Mouse (Mus musculus): ENCODE results near the gene Shbg. TPM values are rescaled to one million over a fixed set of nuclear protein-coding genes. Genes with fewer than 3 reads are reported as not detected.
A peak's percentile ranks its signal among the peaks of the same experiment; 100 is the strongest.

The Shbg gene
- polyA plus RNA-seq, 1 experiment from 2014 or later: 1.5 TPM

DNA sequence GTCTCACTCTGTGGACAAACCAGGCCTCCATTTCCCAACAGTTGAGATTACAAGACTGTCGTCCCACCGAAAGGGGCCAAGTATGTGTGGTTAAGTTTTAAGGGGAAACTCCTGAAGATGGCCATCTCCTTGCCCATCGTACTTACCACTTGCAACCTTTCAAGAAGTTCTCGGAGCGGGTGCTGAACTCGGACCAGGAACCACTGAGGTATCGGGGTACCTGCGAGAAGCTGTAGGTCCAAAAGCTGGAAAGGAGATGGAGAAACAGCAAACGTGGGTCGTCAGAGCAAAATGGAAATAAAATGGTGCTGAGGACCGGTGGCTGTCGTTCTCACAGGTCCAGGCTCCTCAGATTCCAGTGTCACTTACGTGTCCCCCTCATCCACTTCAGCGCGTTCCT is 39.4 kb downstream of the Shbg start:
- H3K9me3 ChIP-seq (replicated peaks; ENCODE audit: control insufficient read depth, low read length): no peaks in the 10 kb centered on the region
- peak overlapping the region; percentile 60 for H3K4me3 ChIP-seq (ENCODE audit: low read depth, low read length)
- peaks cover 33% of the 10 kb centered on the region for H3K4me1 ChIP-seq (ENCODE audit: control insufficient read depth, insufficient read depth, low read length)
- H3K27me3 ChIP-seq (ENCODE audit: control insufficient read depth, insufficient read depth, low read length): no peaks in the 10 kb centered on the region
- H3K4me2 ChIP-seq: peak overlapping the region; percentile 89
- H3K9ac ChIP-seq (ENCODE audit: low read depth, low read length): peak overlapping the region; percentile 76
- ATAC-seq (replicated peaks; ENCODE audit: insufficient number of reproducible peaks, low FRiP score, low TSS enrichment): no peak
- 0 out of 2 replicates have a peak, but pooled peaks cover 2% of the 10 kb centered on the region for H3K36me3 ChIP-seq (ENCODE audit: control insufficient read depth, insufficient read depth, low read length)
- H3K27ac ChIP-seq (ENCODE audit: low read depth, low read length): no peak overlapping the region; the same call in 1 of the 2 replicates
- WGBS (ENCODE audit: insufficient replicate concordance): 11% methylated on average over 15 of the region's 15 CpGs

DNA sequence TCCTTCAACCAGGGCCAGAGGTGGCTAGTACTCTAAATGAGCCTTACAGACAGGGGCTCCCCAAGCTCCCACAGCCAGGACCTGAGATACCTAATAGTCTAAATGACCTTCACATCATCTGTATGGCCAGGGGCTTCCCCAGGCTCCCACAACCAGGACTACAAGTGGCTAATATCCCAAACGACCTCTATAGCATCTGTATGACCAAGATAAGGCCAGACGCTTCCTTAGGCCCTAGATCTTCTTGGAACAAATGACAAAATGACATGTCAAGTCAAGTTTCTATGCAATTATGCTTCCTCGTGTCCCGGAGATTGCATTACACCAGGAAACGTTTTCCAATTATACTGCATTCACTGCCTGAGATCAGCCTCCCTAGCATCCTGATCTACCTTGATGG is 41.4 kb downstream of the Shbg start:
- Histone ChIP-seq H3K4me1 (ENCODE audit: control insufficient read depth, insufficient read depth, low read length) (peaks cover 25% of the 10 kb centered on the region), H3K4me2 (no peak overlapping the region), H3K36me3 (ENCODE audit: control insufficient read depth, insufficient read depth, low read length) (peaks cover 2% of the 10 kb centered on the region; the same call in 1 of the 2 replicates), H3K27me3 (ENCODE audit: control insufficient read depth, insufficient read depth, low read length) (no peaks in the 10 kb centered on the region), H3K27ac (ENCODE audit: low read depth, low read length) (no peak overlapping the region), H3K9ac (ENCODE audit: low read depth, low read length) (0 out of 2 replicates have a peak overlapping the region, but pooled peaks have one; percentile 8), H3K9me3 (replicated peaks; ENCODE audit: control insufficient read depth, low read length) (no peaks in the 10 kb centered on the region), H3K4me3 (ENCODE audit: low read depth, low read length) (no peak overlapping the region)
- ATAC-seq (replicated peaks; ENCODE audit: insufficient number of reproducible peaks, low FRiP score, low TSS enrichment): no peak
- 52% methylated on average over 5 of the region's 5 CpGs for WGBS (ENCODE audit: insufficient replicate concordance)

DNA sequence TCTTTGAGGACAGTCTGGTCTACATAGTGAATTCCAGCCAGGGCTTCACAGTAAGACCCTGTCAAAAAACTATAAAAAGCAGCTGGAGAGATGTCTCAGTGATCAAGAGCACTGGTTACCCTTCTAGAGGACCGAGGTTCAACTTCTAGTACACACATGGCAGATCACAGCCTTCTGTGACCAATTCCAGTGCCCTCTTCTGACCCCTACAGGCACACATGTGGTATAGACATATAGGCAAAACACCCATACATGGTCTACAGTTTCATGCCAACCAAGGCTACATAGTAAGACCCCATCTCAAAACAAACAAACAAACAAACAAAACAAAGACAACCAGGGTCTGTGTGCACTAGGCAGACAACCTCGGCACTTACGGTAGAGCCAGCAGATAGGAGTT is 42.5 kb downstream of the Shbg start:
- 61% methylated on average over 3 of the region's 3 CpGs for WGBS (ENCODE audit: insufficient replicate concordance)
- no peak for ATAC-seq (replicated peaks; ENCODE audit: insufficient number of reproducible peaks, low FRiP score, low TSS enrichment)
- Histone ChIP-seq H3K9ac (ENCODE audit: low read depth, low read length) (no peak overlapping the region), H3K27me3 (ENCODE audit: control insufficient read depth, insufficient read depth, low read length) (no peaks in the 10 kb centered on the region), H3K27ac (ENCODE audit: low read depth, low read length) (no peak overlapping the region), H3K36me3 (ENCODE audit: control insufficient read depth, insufficient read depth, low read length) (peaks cover 8% of the 10 kb centered on the region), H3K4me1 (ENCODE audit: control insufficient read depth, insufficient read depth, low read length) (peaks cover 25% of the 10 kb centered on the region), H3K4me2 (no peak overlapping the region), H3K9me3 (replicated peaks; ENCODE audit: control insufficient read depth, low read length) (no peaks in the 10 kb centered on the region), H3K4me3 (ENCODE audit: low read depth, low read length) (no peak overlapping the region)

DNA sequence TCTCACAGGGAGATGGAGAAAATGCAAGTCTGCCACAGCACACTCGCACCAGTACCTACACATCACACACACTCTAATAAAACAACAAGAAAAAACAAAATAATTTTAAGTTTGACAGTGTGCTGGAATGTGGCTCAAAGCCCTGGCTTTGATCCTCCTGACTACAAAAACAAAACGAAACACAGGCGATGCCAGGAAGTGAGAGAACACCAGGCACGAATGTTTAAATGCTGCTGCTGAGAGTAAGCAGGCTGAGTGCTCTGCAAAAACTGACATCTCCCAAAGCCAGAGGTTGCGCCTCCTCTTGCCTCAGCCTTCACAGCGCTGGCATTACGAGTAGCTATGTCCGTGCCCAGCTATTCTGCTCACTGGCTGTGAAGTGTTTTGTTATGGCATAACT is 52.6 kb downstream of the Shbg start:
- Histone ChIP-seq H3K9ac (ENCODE audit: low read depth, low read length) (no peak overlapping the region), H3K4me3 (ENCODE audit: low read depth, low read length) (no peak overlapping the region), H3K9me3 (replicated peaks; ENCODE audit: control insufficient read depth, low read length) (no peaks in the 10 kb centered on the region), H3K4me2 (no peak overlapping the region), H3K36me3 (ENCODE audit: control insufficient read depth, insufficient read depth, low read length) (peaks cover 2% of the 10 kb centered on the region), H3K27me3 (ENCODE audit: control insufficient read depth, insufficient read depth, low read length) (peaks cover 6% of the 10 kb centered on the region; the same call in 1 of the 2 replicates), H3K27ac (ENCODE audit: low read depth, low read length) (no peak overlapping the region), H3K4me1 (ENCODE audit: control insufficient read depth, insufficient read depth, low read length) (peaks cover 35% of the 10 kb centered on the region)
- ATAC-seq (replicated peaks; ENCODE audit: insufficient number of reproducible peaks, low FRiP score, low TSS enrichment): no peak
- WGBS (ENCODE audit: insufficient replicate concordance): 68% methylated on average over 8 of the region's 8 CpGs

MicroRNAs within 50 kb of the gene (microRNA counts, 519-probe panel; counts per million panel counts)
- microRNA mmu-miR-1934: 32.2 counts per million
- 2,492 counts per million, percentile 6 among the panel's probes with 10 or more counts for microRNA mmu-miR-467f

Small RNA genes within 50 kb of the gene (microRNA-seq; reads per million reads assigned to microRNA genes)
- gene Mir1934 (ENCODE audit: borderline number of aligned reads): 5.4 reads per million, percentile 40 among the genes with 10 or more reads in this experiment
- gene Mir467f (ENCODE audit: borderline number of aligned reads): not detected

Other genes with a start within 250 kb of the Shbg start
- gene Chd3, start 248.5 kb downstream of the Shbg start, polyA plus RNA-seq (2014; fragmentation: Nextera tagmentation; extraction: Ambion mirVana): 15.5 and 21.8 TPM in 2 replicates
- gene Naa38, start 222.4 kb downstream of the Shbg start, polyA plus RNA-seq (2014; fragmentation: Nextera tagmentation; extraction: Ambion mirVana): 166 and 170 TPM in 2 replicates
- 19.6 and 25.0 TPM in 2 replicates for gene Cyb5d1, start 222.3 kb downstream of the Shbg start, polyA plus RNA-seq (2014; fragmentation: Nextera tagmentation; extraction: Ambion mirVana)
- 30.5 and 31.7 TPM in 2 replicates for gene Tmem88, start 219.7 kb downstream of the Shbg start, polyA plus RNA-seq (2014; fragmentation: Nextera tagmentation; extraction: Ambion mirVana)
- gene Kdm6b, start 204.2 kb downstream of the Shbg start, polyA plus RNA-seq (2014; fragmentation: Nextera tagmentation; extraction: Ambion mirVana): 21.5 and 25.1 TPM in 2 replicates
- gene Dnah2, start 68.8 kb downstream of the Shbg start, polyA plus RNA-seq (2014; fragmentation: Nextera tagmentation; extraction: Ambion mirVana): 0.20 and 1.3 TPM in 2 replicates
- gene Efnb3, start 57.7 kb downstream of the Shbg start, polyA plus RNA-seq (2014; fragmentation: Nextera tagmentation; extraction: Ambion mirVana): 15.2 and 19.0 TPM in 2 replicates
- gene Wrap53, start 37.6 kb downstream of the Shbg start, polyA plus RNA-seq (2014; fragmentation: Nextera tagmentation; extraction: Ambion mirVana): 20.3 and 22.9 TPM in 2 replicates
- 103 and 107 TPM in 2 replicates for gene Trp53, start 37.5 kb downstream of the Shbg start, polyA plus RNA-seq (2014; fragmentation: Nextera tagmentation; extraction: Ambion mirVana)
- 31.0 and 36.2 TPM in 2 replicates for gene Atp1b2, start 12.0 kb downstream of the Shbg start, polyA plus RNA-seq (2014; fragmentation: Nextera tagmentation; extraction: Ambion mirVana)
- gene Sat2, start 4.1 kb upstream of the Shbg start, polyA plus RNA-seq (2014; fragmentation: Nextera tagmentation; extraction: Ambion mirVana): 15.2 and 16.4 TPM in 2 replicates
- 21.1 and 29.0 TPM in 2 replicates for gene Fxr2, start 15.1 kb upstream of the Shbg start, polyA plus RNA-seq (2014; fragmentation: Nextera tagmentation; extraction: Ambion mirVana)
- not detected in 2 replicates for gene Sox15, start 37.4 kb upstream of the Shbg start, polyA plus RNA-seq (2014; fragmentation: Nextera tagmentation; extraction: Ambion mirVana)
- 16.5 and 35.1 TPM in 2 replicates for gene Mpdu1, start 44.7 kb upstream of the Shbg start, polyA plus RNA-seq (2014; fragmentation: Nextera tagmentation; extraction: Ambion mirVana)
- 4.2 and 4.7 TPM in 2 replicates for gene Cd68, start 48.2 kb upstream of the Shbg start, polyA plus RNA-seq (2014; fragmentation: Nextera tagmentation; extraction: Ambion mirVana)
- 530 and 592 TPM in 2 replicates for gene Eif4a1, start 54.5 kb upstream of the Shbg start, polyA plus RNA-seq (2014; fragmentation: Nextera tagmentation; extraction: Ambion mirVana)
- 70.2 and 81.4 TPM in 2 replicates for gene Senp3, start 64.2 kb upstream of the Shbg start, polyA plus RNA-seq (2014; fragmentation: Nextera tagmentation; extraction: Ambion mirVana)
- gene Tnfsf13, start 67.9 kb upstream of the Shbg start, polyA plus RNA-seq (2014; fragmentation: Nextera tagmentation; extraction: Ambion mirVana): 0.24 TPM in 1 of 2 replicates, not detected in the other
- gene Tnfsf12, start 77.9 kb upstream of the Shbg start, polyA plus RNA-seq (2014; fragmentation: Nextera tagmentation; extraction: Ambion mirVana): 4.4 TPM in 2 replicates
- 3.0 and 4.2 TPM in 2 replicates for gene Tnfsfm13, start 78.2 kb upstream of the Shbg start, polyA plus RNA-seq (2014; fragmentation: Nextera tagmentation; extraction: Ambion mirVana)
- 29.0 and 36.7 TPM in 2 replicates for gene Polr2a, start 140.7 kb upstream of the Shbg start, polyA plus RNA-seq (2014; fragmentation: Nextera tagmentation; extraction: Ambion mirVana)
- 0.10 TPM in 1 of 2 replicates, not detected in the other for gene Slc35g3, start 144.1 kb upstream of the Shbg start, polyA plus RNA-seq (2014; fragmentation: Nextera tagmentation; extraction: Ambion mirVana)
- 2.1 and 3.1 TPM in 2 replicates for gene Zbtb4, start 148.0 kb upstream of the Shbg start, polyA plus RNA-seq (2014; fragmentation: Nextera tagmentation; extraction: Ambion mirVana)
- 3.7 and 4.5 TPM in 2 replicates for gene Chrnb1, start 178.0 kb upstream of the Shbg start, polyA plus RNA-seq (2014; fragmentation: Nextera tagmentation; extraction: Ambion mirVana)
- 1.5 and 2.5 TPM in 2 replicates for gene Fgf11, start 184.0 kb upstream of the Shbg start, polyA plus RNA-seq (2014; fragmentation: Nextera tagmentation; extraction: Ambion mirVana)
- 1.1 and 1.5 TPM in 2 replicates for gene Tmem102, start 187.7 kb upstream of the Shbg start, polyA plus RNA-seq (2014; fragmentation: Nextera tagmentation; extraction: Ambion mirVana)
- gene Gm39566, start 197.4 kb upstream of the Shbg start, polyA plus RNA-seq (2014; fragmentation: Nextera tagmentation; extraction: Ambion mirVana): not detected in 2 replicates
- not detected in 2 replicates for gene Spem2, start 200.6 kb upstream of the Shbg start, polyA plus RNA-seq (2014; fragmentation: Nextera tagmentation; extraction: Ambion mirVana)
- not detected in 2 replicates for gene Spem1, start 204.3 kb upstream of the Shbg start, polyA plus RNA-seq (2014; fragmentation: Nextera tagmentation; extraction: Ambion mirVana)
- gene Nlgn2, start 219.9 kb upstream of the Shbg start, polyA plus RNA-seq (2014; fragmentation: Nextera tagmentation; extraction: Ambion mirVana): 3.1 and 3.3 TPM in 2 replicates
- gene Tmem256, start 220.6 kb upstream of the Shbg start, polyA plus RNA-seq (2014; fragmentation: Nextera tagmentation; extraction: Ambion mirVana): 321 and 331 TPM in 2 replicates
- gene Plscr3, start 228.5 kb upstream of the Shbg start, polyA plus RNA-seq (2014; fragmentation: Nextera tagmentation; extraction: Ambion mirVana): 65.9 and 75.2 TPM in 2 replicates
- gene Tnk1, start 240.8 kb upstream of the Shbg start, polyA plus RNA-seq (2014; fragmentation: Nextera tagmentation; extraction: Ambion mirVana): 0.23 and 0.39 TPM in 2 replicates